Mouse (Mus musculus) gastrocnemius, postnatal 10 days (tissue): Measurements from ENCODE around the gene Cnot8. TPM values are rescaled to one million over a fixed set of nuclear protein-coding genes. Genes with fewer than 3 reads are reported as not detected.

Experiments used
- DNase-seq: peaks from one replicate; pipeline ENCODE4 v3.0.0; 2021; ENCODE audit warnings: mixed read lengths
- total RNA-seq, 2 experiments: library from RNA; stranded (reverse); gene quantifications; 2 replicates each; pipeline ENCODE4 v1.2.3; 2021

Cnot8 gene
- total RNA-seq, 2 experiments from 2014 or later = 38.3 to 40.7 TPM

GRCm38 (mm10) chr11:58104351-58104791 is 418 bp downstream of the Cnot8 start:
- DNase-seq = no peak

- no peak for DNase-seq
Observed at GRCm38 (mm10) chr11:58107009-58107408, 3.1 kb downstream of the Cnot8 start.

- no peak for DNase-seq
Observed at GRCm38 (mm10) chr11:58107664-58108337, 3.8 kb downstream of the Cnot8 start.

- no peak for DNase-seq
Observed at GRCm38 (mm10) chr11:58116560-58116959, 12.6 kb downstream of the Cnot8 start.

GRCm38 (mm10) chr11:58117044-58117652 is 13.2 kb downstream of the Cnot8 start:
- no peak for DNase-seq

GRCm38 (mm10) chr11:58120655-58121054 is 16.7 kb downstream of the Cnot8 start:
- DNase-seq = no peak

GRCm38 (mm10) chr11:58121351-58121750 is 17.4 kb downstream of the Cnot8 start:
- DNase-seq = no peak

GRCm38 (mm10) chr11:58123711-58124110 is 19.8 kb downstream of the Cnot8 start:
- DNase-seq = no peak

GRCm38 (mm10) chr11:58125021-58125420 is 21.1 kb downstream of the Cnot8 start:
- DNase-seq = no peak

- peak; percentile 50 for DNase-seq
Observed at GRCm38 (mm10) chr11:58126397-58127160, 22.6 kb downstream of the Cnot8 start.

- DNase-seq = no peak
Observed at GRCm38 (mm10) chr11:58127544-58127943, 23.6 kb downstream of the Cnot8 start.

- no peak for DNase-seq
Observed at GRCm38 (mm10) chr11:58129302-58129843, 25.4 kb downstream of the Cnot8 start.

GRCm38 (mm10) chr11:58132026-58132425 is 28.1 kb downstream of the Cnot8 start:
- DNase-seq = no peak

- DNase-seq = no peak
Observed at GRCm38 (mm10) chr11:58134869-58135268, 30.9 kb downstream of the Cnot8 start.

- DNase-seq = no peak
Observed at GRCm38 (mm10) chr11:58135296-58135695, 31.3 kb downstream of the Cnot8 start.

GRCm38 (mm10) chr11:58136677-58137076 is 32.7 kb downstream of the Cnot8 start:
- DNase-seq = no peak

- no peak for DNase-seq
Observed at GRCm38 (mm10) chr11:58138821-58139220, 34.9 kb downstream of the Cnot8 start.

- no peak for DNase-seq
Observed at GRCm38 (mm10) chr11:58139466-58139865, 35.5 kb downstream of the Cnot8 start.

GRCm38 (mm10) chr11:58143704-58144426 is 39.9 kb downstream of the Cnot8 start:
- no peak for DNase-seq

GRCm38 (mm10) chr11:58146241-58146640 is 42.3 kb downstream of the Cnot8 start:
- peak; percentile 14 for DNase-seq

- no peak for DNase-seq
Observed at GRCm38 (mm10) chr11:58155458-58155857, 51.5 kb downstream of the Cnot8 start.

GRCm38 (mm10) chr11:58156871-58157270 is 52.9 kb downstream of the Cnot8 start:
- DNase-seq = no peak
